Mouse (Mus musculus) heart, adult 9 months (tissue): ENCODE data around the gene Cdkn2b.

ENCODE experiments used
- DNase-seq, 2 experiments: peaks; one replicate each; pipeline ENCODE4 v3.0.0; 2022; ENCODE audit warnings: low spot score in 2 of 2

The Cdkn2b gene

GRCm38 (mm10) chr4:89310491-89311254 lies at the start of gene Cdkn2b:
Cdkn2b (minus strand) TSS chr4:89311039.
- DNase-seq, result peak; percentile 93 to 95

- no peak for DNase-seq
Observed at GRCm38 (mm10) chr4:89360349-89360748, 49.5 kb upstream of the Cdkn2b start.

GRCm38 (mm10) chr4:89359506-89359905 lies 48.7 kb upstream of the Cdkn2b start:
- DNase-seq, result no peak

GRCm38 (mm10) chr4:89353935-89354334 lies 43.1 kb upstream of the Cdkn2b start:
- DNase-seq, result no peak

- no peak for DNase-seq
Observed at GRCm38 (mm10) chr4:89353071-89353582, 42.3 kb upstream of the Cdkn2b start.

- no peak for DNase-seq
Observed at GRCm38 (mm10) chr4:89351474-89351873, 40.6 kb upstream of the Cdkn2b start.

- DNase-seq, result no peak
Observed at GRCm38 (mm10) chr4:89350938-89351451, 40.2 kb upstream of the Cdkn2b start.

GRCm38 (mm10) chr4:89350391-89350790 lies 39.6 kb upstream of the Cdkn2b start:
- no peak for DNase-seq

- DNase-seq, result no peak
Observed at GRCm38 (mm10) chr4:89348842-89349241, 38.0 kb upstream of the Cdkn2b start.

- no peak for DNase-seq
Observed at GRCm38 (mm10) chr4:89313461-89313860, 2.6 kb upstream of the Cdkn2b start.

- no peak for DNase-seq
Observed at GRCm38 (mm10) chr4:89309996-89310395, 843 bp downstream of the Cdkn2b start.

GRCm38 (mm10) chr4:89308001-89308400 lies 2.8 kb downstream of the Cdkn2b start:
- DNase-seq, result no peak

- no peak for DNase-seq
Observed at GRCm38 (mm10) chr4:89306798-89307365, 4.0 kb downstream of the Cdkn2b start.

GRCm38 (mm10) chr4:89305691-89306090 lies 5.1 kb downstream of the Cdkn2b start:
- DNase-seq, result no peak

GRCm38 (mm10) chr4:89303281-89303995 lies 7.4 kb downstream of the Cdkn2b start:
- DNase-seq, result no peak

GRCm38 (mm10) chr4:89302129-89302528 lies 8.7 kb downstream of the Cdkn2b start:
- DNase-seq, result no peak

GRCm38 (mm10) chr4:89299721-89300120 lies 11.1 kb downstream of the Cdkn2b start:
- no peak for DNase-seq

GRCm38 (mm10) chr4:89295441-89296220 lies 15.2 kb downstream of the Cdkn2b start:
- DNase-seq, result no peak

GRCm38 (mm10) chr4:89294486-89295440 lies 16.1 kb downstream of the Cdkn2b start, which contains the start of gene Cdkn2a:
Cdkn2a (minus strand) TSS chr4:89294653.
- DNase-seq, result peak; percentile 65 to 70

GRCm38 (mm10) chr4:89294091-89294485 lies 16.8 kb downstream of the Cdkn2b start:
- DNase-seq, result no peak
